Mouse (Mus musculus): ENCODE measurements at regions not wholly inside any gene's neighbourhood (a gene's known extent, or its start where the extent isn't known, plus 50 kb on each side); places are given as distances from the start of the nearest gene placed in this dataset.

DNA sequence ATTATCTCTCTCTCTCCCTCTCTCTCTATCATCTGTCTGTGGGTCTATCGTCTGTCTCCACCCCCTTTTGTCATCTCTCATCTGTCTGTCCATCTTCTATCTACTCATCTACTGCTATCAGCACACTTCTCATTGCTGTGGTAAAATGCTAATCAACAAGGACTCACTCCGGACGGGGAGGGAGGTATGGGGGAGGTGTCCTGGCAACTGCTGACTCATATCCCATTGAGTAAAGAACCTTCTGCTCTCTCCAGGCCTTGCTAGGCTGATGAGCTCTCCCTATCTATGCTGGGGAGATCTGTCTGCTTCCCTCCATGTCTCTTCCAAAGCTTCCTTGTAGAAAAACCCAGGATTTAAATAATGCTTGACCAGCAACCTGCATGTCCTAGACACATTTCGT lies 140.9 kb upstream of the Gm26897 start:
- TF ChIP-seq CTCF (IDR thresholded peaks at IDR 0.05; ENCODE audit: control insufficient read depth, insufficient read depth, low read length) (no peak), POLR2A (IDR thresholded peaks at IDR 0.05; ENCODE audit: borderline replicate concordance, control insufficient read depth, low read depth, low read length) (no peak)

All from bone marrow, adult 2 months (tissue).